Mouse (Mus musculus) CH12.LX (cell line): ENCODE results near the gene Gpr21. TPM values are rescaled to one million over a fixed set of nuclear protein-coding genes. Genes with fewer than 3 reads are reported as not detected.

Source experiments
- DNase-seq: peaks from one replicate; pipeline ENCODE4 v3.0.0-alpha.2; 2013; ENCODE audit errors: extremely low read depth
- H3K27ac ChIP-seq: 2 replicates; pipeline ENCODE4 v1.5.1; 2012; ENCODE audit warnings: low read depth, mild to moderate bottlenecking, control low read depth, moderate library complexity; ENCODE audit not compliant: insufficient read depth
- H3K27me3 ChIP-seq: replicated peaks from 2 replicates; pipeline ENCODE3; 2012; ENCODE audit warnings: inconsistent platforms
- H3K36me3 ChIP-seq, 2 experiments: replicated peaks in 1 of 2; 2 replicates each; pipeline versions ENCODE3 to v1.6.1; 2012; ENCODE audit warnings: inconsistent platforms in 1 of 2, low read length in 1 of 2, mild to moderate bottlenecking in 1 of 2, mixed read lengths in 1 of 2, moderate library complexity in 1 of 2; ENCODE audit not compliant: control insufficient read depth in 1 of 2, insufficient read depth in 1 of 2
- H3K4me1 ChIP-seq, 2 experiments: 2 replicates each; pipeline ENCODE4 v1.6.1; 2012; ENCODE audit warnings: inconsistent platforms in 1 of 2, moderate library complexity in 1 of 2; ENCODE audit not compliant: insufficient read depth in 2 of 2, control insufficient read depth in 1 of 2
- H3K4me2 ChIP-seq: 2 replicates; pipeline ENCODE4 v1.6.1; 2012; ENCODE audit warnings: low read depth, mild to moderate bottlenecking, control low read depth; ENCODE audit not compliant: poor library complexity, insufficient read depth, severe bottlenecking
- H3K4me3 ChIP-seq, 3 experiments: fragments of 150-350 bp in 1 of 3; sonication (generic) in 1 of 3; replicated peaks in 1 of 3; 2 replicates each; pipeline versions ENCODE3 to v1.5.1; 2011 to 2012; ENCODE audit warnings: low read depth in 2 of 3, low read length in 2 of 3, mild to moderate bottlenecking in 2 of 3, moderate library complexity in 2 of 3, control low read depth in 1 of 3, improper control_type of control experiment in 1 of 3, inconsistent platforms in 1 of 3, mixed read lengths in 1 of 3; ENCODE audit not compliant: poor library complexity in 1 of 3
- H3K79me2 ChIP-seq: replicated peaks from 2 replicates; pipeline ENCODE4 v1.6.1; 2012; ENCODE audit warnings: mild to moderate bottlenecking, moderate library complexity; ENCODE audit not compliant: control insufficient read depth, poor library complexity, insufficient read depth, severe bottlenecking; ENCODE audit errors: extremely low read depth
- H3K9ac ChIP-seq: 2 replicates; pipeline ENCODE4 v1.6.1; 2012; ENCODE audit warnings: low read depth, mild to moderate bottlenecking, control low read depth, moderate library complexity; ENCODE audit not compliant: insufficient read depth
- H3K9me3 ChIP-seq: replicated peaks from 2 replicates; pipeline ENCODE3; 2012; ENCODE audit warnings: low read length, inconsistent platforms, mixed read lengths
- BHLHE40 ChIP-seq: IDR thresholded peaks from 2 replicates; pipeline ENCODE4 v1.6.1; 2011; ENCODE audit warnings: mild to moderate bottlenecking, low read depth, low read length, improper control_type of control experiment
- CHD2 ChIP-seq: IDR thresholded peaks from 2 replicates; pipeline ENCODE4 v1.6.1; 2011; ENCODE audit warnings: low read length, improper control_type of control experiment
- E2F4 ChIP-seq: IDR thresholded peaks from 2 replicates; pipeline ENCODE4 v1.6.1; 2011; ENCODE audit warnings: low read depth, low read length, improper control_type of control experiment; ENCODE audit not compliant: insufficient replicate concordance
- ETS1 ChIP-seq: conservative IDR thresholded peaks from 2 replicates; pipeline ENCODE4 v1.6.1; 2012; ENCODE audit warnings: low read depth, mild to moderate bottlenecking, inconsistent platforms, low read length, improper control_type of control experiment, moderate library complexity
- JUND ChIP-seq: conservative IDR thresholded peaks from 2 replicates; pipeline ENCODE4 v1.6.1; 2011; ENCODE audit warnings: low read depth, low read length, improper control_type of control experiment
- KAT2A ChIP-seq: IDR thresholded peaks from 2 replicates; pipeline ENCODE4 v1.6.1; 2012; ENCODE audit warnings: low read length, improper control_type of control experiment, inconsistent platforms; ENCODE audit not compliant: insufficient replicate concordance
- MAFK ChIP-seq: IDR thresholded peaks from 2 replicates; pipeline ENCODE4 v1.6.1; 2011; ENCODE audit warnings: low read length, improper control_type of control experiment; ENCODE audit not compliant: insufficient replicate concordance
- MXI1 ChIP-seq: IDR thresholded peaks from 2 replicates; pipeline ENCODE4 v1.6.1; 2011; ENCODE audit warnings: mild to moderate bottlenecking, low read depth, low read length, improper control_type of control experiment
- PAX5 ChIP-seq: IDR thresholded peaks from 2 replicates; pipeline ENCODE4 v1.6.1; 2012; ENCODE audit warnings: low read length, inconsistent platforms, mixed read lengths
- RAD21 ChIP-seq: IDR thresholded peaks from 2 replicates; pipeline ENCODE4 v1.6.1; 2011; ENCODE audit warnings: low read depth, mild to moderate bottlenecking, low read length, improper control_type of control experiment, moderate library complexity
- RCOR1 ChIP-seq: conservative IDR thresholded peaks from 2 replicates; pipeline ENCODE4 v1.6.1; 2012; ENCODE audit warnings: low read depth, mild to moderate bottlenecking, inconsistent platforms, low read length, improper control_type of control experiment
- TBP ChIP-seq: conservative IDR thresholded peaks from 2 replicates; pipeline ENCODE4 v1.6.1; 2011; ENCODE audit warnings: low read depth, low read length, improper control_type of control experiment
- TCF12 ChIP-seq: IDR thresholded peaks from 2 replicates; pipeline ENCODE4 v1.6.1; 2014; ENCODE audit warnings: low read depth, mild to moderate bottlenecking, inconsistent platforms, low read length, improper control_type of control experiment
- UBTF ChIP-seq: IDR thresholded peaks from 2 replicates; pipeline ENCODE4 v1.6.1; 2012; ENCODE audit warnings: low read depth, mild to moderate bottlenecking, inconsistent platforms, low read length, improper control_type of control experiment, moderate library complexity
- USF2 ChIP-seq: conservative IDR thresholded peaks from 2 replicates; pipeline ENCODE4 v1.6.1; 2011; ENCODE audit warnings: low read depth, low read length, improper control_type of control experiment
- ZC3H11A ChIP-seq: IDR thresholded peaks from 2 replicates; pipeline ENCODE4 v1.6.1; 2012; ENCODE audit warnings: low read depth, mild to moderate bottlenecking, inconsistent platforms, low read length, improper control_type of control experiment
- ZMIZ1 ChIP-seq: IDR thresholded peaks from 2 replicates; pipeline ENCODE4 v1.6.1; 2012; ENCODE audit warnings: low read depth, mild to moderate bottlenecking, inconsistent platforms, low read length, improper control_type of control experiment
- dilution Hi-C: fragments of 300-500 bp; cut with MboI; formaldehyde crosslinking; loops from 2 replicates; pipeline ENCODE4 v1.14.3; 2020; ENCODE audit warnings: low sequenced_read_pairs; ENCODE audit not compliant: extremely low pct_unique_long_range_greater_than_20kb, extremely low pct_ligation_motif_present
- in situ Hi-C: fragments of 300-500 bp; cut with MboI; formaldehyde crosslinking; loops from 3 replicates; pipeline ENCODE4 v1.14.3; 2019; ENCODE audit warnings: low sequenced_read_pairs, low pct_ligation_motif_present, low pct_unique_long_range_greater_than_20kb, mixed read lengths
- polyA plus RNA-seq: library from polyadenylated mRNA; unstranded; fragments of >175 nt; gene quantifications from 2 replicates; pipeline ENCODE4 v1.2.1, GENCODE M21; 2012; ENCODE audit warnings: low read depth; ENCODE audit not compliant: insufficient read length
- total RNA-seq, 2 experiments: library from RNA; depleted of rRNA; stranded (reverse); fragments of 300-350 nt in 1 of 2; fragments of >200 nt in 1 of 2; gene quantifications; 2 replicates each; pipeline ENCODE4 v1.2.3; 2012 to 2014

Gene Gpr21
- total and polyA plus RNA-seq, 3 experiments = 0.25 TPM; not detected in 2

- H3K9me3 ChIP-seq = no peaks in the 10 kb centered on the region
- DNase-seq = no peak
- in situ Hi-C loops = no loop called here
Observed at GRCm38 (mm10) chr2:37480039-37480438, 36.1 kb upstream of the Gpr21 start.

GRCm38 (mm10) chr2:37484165-37484564 lies 32.0 kb upstream of the Gpr21 start:
- Histone ChIP-seq H3K9me3 (no peaks in the 10 kb centered on the region), H3K4me1 (no peaks in the 10 kb centered on the region), H3K79me2 (no peaks in the 10 kb centered on the region; the same call in 1 of the 2 replicates), H3K27ac (no peak overlapping the region), H3K4me2 (no peak overlapping the region), H3K9ac (no peak overlapping the region), H3K36me3 (peaks cover 23 to 48% of the 10 kb centered on the region in 2 experiments), H3K27me3 (no peaks in the 10 kb centered on the region), H3K4me3 (no peak overlapping the region)
- in situ Hi-C loops = no loop called here
- TF ChIP-seq TCF12 (no peak), JUND (no peak), PAX5 (no peak), UBTF (no peak)
- dilution Hi-C loops = no loop called here
- no peak for DNase-seq

More at GRCm38 (mm10) chr2:37480039-37480438, 36.1 kb upstream of the Gpr21 start:
- no peak for TF ChIP-seq MAFK
- TF ChIP-seq ZMIZ1 = no peak
- TF ChIP-seq RCOR1 = no peak
- no peak for TF ChIP-seq TBP
- TF ChIP-seq CHD2 = no peak
- TF ChIP-seq RAD21 = no peak
- no peak for TF ChIP-seq BHLHE40
- TF ChIP-seq ETS1 = no peak
- TF ChIP-seq MXI1 = no peak
- no peak for TF ChIP-seq USF2
- no peak for TF ChIP-seq E2F4
- no peak for TF ChIP-seq ZC3H11A
- TF ChIP-seq KAT2A = no peak
- Histone ChIP-seq H3K36me3 (peaks cover 35 to 39% of the 10 kb centered on the region in 2 experiments), H3K4me3 (no peak overlapping the region), H3K27me3 (no peaks in the 10 kb centered on the region), H3K27ac (no peak overlapping the region), H3K9ac (no peak overlapping the region), H3K4me2 (no peak overlapping the region), H3K79me2 (no peaks in the 10 kb centered on the region; the same call in 1 of the 2 replicates), H3K4me1 (no peaks in the 10 kb centered on the region)
- dilution Hi-C loops = no loop called here
